Mouse (Mus musculus) olfactory bulb, adult 2 months (tissue): ENCODE results near the gene Syt3.

Experiments
- CTCF ChIP-seq: fragments of 200-500 bp; IDR thresholded peaks from 2 replicates; pipeline ENCODE4 v1.5.1; 2012; ENCODE audit warnings: low read depth, mild to moderate bottlenecking, low read length, moderate library complexity; ENCODE audit not compliant: insufficient read depth
- POLR2A ChIP-seq: fragments of 200-500 bp; IDR thresholded peaks from 2 replicates; pipeline ENCODE4 v1.6.1; 2012; ENCODE audit warnings: mild to moderate bottlenecking, low read depth, low read length, moderate library complexity; ENCODE audit not compliant: insufficient read depth

GRCm38 (mm10) chr7:44405346-44406014 is 21.6 kb downstream of the Syt3 start:
- TF ChIP-seq CTCF (no peak), POLR2A (peak; percentile 51; the same call in 1 of the 2 replicates)
